Mouse (Mus musculus) spleen, postnatal 10 days (tissue): ENCODE measurements around the gene Pitpnm1.

Experiments used
- DNase-seq, 2 experiments: peaks; one replicate each; pipeline ENCODE4 v3.0.0; 2021 to 2022; ENCODE audit warnings: low spot score in 2 of 2

The Pitpnm1 gene

DNA sequence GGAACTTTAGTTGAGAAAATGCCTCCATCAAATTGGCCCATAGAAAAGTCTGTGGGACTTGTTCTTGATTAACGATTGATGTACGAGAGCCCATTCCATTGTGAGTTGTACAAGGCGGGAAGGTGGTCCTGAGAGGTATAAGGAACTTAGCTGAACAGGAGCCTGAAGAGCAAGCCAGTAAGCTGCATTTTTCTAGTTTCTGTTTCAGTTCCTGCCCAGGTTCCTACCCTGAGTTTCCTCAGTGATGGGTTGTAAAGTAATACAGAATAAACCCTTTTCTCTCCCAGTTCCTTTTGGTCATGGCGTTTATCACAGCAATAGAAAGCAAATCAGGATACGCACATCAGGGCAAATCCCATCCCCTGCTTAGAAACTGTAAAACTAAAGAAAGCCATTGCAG, 38.1 kb downstream of the Pitpnm1 start:
- DNase-seq: no peak

DNA sequence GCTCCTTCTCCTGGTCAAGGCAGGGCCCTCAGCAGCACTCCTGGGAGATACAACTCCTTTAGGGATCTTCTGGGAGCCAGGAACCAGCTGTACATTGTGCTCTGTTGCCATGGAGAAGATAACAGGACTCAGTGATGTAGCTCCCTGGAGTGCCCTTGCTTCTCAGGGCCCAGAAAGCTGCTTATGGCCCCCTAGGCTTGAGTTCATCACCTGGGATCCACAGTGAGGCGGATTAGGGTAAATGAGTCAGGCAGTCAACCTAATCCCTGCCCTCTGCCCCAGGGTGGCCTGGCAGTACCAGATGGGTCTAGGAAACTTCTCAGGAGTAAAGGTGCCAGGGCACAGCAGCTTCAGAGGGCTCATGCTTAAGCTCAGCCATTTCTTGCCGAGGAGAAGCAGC, 39.6 kb downstream of the Pitpnm1 start, which contains the start of gene Gpr152:
TSS of gene Gpr152 (plus strand) at position 342 of the 400 bp plus-strand sequence.
- DNase-seq: no peak

DNA sequence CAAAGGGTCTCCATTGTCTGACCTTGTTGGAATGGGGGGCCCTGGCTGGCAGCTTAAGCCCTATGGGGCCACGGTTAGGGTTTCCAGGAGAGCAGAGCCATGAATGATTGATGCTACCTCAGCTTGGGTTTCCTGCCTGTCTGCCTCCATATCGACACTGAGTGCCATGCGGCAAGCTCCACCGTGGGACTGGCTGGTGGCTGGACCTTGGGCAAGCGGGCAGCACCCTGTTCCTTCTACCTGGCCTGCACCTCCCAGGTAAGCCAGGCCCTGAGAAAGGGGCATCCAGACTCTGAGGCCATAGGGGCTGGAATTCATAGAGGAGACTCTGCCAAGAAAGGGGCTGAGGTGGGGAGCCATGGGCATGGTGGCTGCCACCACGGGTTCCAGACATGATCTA, 40.3 kb downstream of the Pitpnm1 start:
- no peak for DNase-seq

DNA sequence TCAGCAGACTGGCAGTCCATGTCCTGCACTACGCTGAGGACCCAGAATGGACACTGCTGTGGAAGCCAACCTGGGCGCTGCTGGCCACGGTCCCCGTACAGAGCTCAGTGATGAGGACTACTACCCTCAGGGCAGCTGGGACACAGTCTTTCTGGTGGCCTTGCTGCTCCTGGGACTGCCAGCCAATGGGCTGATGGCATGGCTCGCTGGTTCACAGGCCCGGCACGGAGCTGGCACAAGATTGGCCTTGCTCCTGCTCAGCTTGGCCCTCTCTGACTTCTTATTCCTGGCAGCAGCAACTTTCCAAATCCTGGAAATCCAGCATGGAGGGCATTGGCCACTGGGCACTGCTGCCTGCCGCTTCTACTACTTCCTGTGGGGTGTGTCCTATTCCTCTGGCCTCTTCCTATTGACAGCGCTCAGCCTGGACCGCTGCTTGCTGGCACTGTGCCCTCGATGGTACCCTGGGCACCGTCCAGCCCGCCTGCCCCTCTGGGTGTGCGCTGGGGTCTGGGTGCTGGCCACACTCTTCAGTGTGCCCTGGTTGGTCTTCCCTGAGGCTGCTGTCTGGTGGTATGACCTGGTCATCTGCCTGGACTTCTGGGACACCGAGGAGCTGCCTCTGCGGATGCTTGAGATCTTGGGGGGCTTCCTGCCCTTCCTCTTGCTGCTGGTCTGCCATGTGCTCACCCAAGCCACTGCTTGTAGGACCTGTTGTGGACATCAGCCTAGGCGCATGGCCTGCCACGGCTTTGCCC, 42.8 kb downstream of the Pitpnm1 start:
- DNase-seq: no peak

DNA sequence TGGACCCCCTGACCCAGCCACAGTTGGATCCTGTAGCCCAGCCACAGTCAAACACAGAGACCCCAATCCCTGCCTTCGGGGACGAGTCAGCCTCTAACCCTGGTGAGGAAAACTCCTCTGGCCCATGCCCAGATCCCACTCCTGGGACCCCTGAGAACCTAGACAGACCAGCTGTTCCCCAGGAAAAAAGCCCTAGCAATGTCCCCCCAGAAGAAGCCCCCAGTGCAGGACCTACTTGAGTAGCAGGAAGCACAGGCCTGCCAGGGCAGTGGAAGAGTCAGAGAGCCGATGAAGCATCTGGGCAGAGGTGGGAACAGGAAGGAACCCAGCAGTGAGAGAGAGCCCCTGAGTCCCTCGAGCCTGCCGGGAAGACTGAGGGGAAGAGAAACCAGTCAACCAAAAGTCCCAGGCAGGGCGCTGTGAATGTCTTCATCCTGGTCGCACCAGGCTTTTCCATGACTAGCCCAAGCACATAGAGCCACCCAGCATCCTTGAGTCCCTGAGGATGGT, 44.0 kb downstream of the Pitpnm1 start, which contains the start of gene Cabp4:
TSS of gene Cabp4 (minus strand) at position 275 of the 510 bp plus-strand sequence.
- DNase-seq: no peak

DNA sequence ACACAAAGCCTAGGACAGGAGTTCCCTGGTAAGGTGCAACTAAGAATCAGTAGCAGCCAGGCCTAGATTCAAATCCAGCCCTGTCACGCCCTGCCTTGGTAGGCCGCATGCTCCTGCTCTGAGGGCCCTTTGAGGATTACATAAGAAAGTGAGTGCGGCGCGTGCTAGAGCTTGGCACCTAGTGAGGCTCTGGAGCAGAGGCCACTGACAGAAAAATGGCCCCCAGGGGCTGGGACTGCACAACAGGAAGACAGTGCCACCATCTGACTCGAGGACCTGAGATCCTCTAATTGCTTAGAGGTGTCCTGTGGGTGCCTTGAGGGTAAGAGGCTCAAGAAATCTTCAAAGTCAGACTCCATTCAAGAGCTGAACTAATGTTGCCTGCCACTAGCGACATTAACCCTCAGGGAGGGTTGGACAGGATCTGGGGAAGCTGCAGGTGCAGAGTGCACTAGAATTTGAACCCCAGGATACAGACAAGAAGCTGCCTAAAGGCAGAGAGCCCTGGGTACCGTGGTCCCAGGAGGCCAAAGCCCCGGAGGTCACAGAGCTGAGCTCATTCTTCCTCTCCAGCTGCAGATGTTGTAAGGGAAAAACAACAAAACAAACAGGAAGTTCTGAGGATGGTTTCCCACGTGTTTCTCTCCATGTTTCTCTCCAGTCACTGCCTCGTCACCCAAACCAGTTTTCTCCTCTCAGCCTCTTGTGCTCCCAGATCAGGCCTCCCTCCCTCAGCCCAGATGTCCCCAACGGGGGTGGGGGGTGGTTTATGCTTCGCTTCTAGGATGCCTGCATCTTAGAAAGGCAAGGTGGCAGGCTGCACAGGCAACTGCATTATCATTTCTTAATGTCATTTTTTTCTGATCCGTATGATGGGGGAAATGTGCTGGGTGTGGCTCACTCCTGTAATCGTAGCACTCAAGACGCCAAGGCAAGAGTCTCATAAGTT, 45.0 kb downstream of the Pitpnm1 start:
- peak in 1 of 2 experiments; percentile 60 for DNase-seq

DNA sequence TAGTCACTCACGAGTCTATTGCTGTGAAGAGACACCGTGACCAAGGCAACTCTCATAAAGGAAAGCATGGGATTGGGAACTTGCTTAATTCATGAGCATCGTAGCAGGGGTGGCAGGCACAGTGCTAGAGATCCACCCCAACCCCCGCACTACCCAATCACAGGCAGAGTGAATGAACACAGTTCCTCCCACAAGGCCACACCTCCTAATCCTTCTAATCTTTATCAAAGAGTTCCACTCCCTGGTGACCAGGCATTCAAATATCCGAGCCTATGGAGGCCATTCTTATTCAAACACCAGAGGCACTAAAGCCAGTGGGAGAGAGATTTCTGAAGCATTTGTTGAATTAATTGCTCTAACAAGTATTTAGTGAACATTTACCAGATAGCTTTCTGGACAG, 46.1 kb downstream of the Pitpnm1 start:
- no peak for DNase-seq

DNA sequence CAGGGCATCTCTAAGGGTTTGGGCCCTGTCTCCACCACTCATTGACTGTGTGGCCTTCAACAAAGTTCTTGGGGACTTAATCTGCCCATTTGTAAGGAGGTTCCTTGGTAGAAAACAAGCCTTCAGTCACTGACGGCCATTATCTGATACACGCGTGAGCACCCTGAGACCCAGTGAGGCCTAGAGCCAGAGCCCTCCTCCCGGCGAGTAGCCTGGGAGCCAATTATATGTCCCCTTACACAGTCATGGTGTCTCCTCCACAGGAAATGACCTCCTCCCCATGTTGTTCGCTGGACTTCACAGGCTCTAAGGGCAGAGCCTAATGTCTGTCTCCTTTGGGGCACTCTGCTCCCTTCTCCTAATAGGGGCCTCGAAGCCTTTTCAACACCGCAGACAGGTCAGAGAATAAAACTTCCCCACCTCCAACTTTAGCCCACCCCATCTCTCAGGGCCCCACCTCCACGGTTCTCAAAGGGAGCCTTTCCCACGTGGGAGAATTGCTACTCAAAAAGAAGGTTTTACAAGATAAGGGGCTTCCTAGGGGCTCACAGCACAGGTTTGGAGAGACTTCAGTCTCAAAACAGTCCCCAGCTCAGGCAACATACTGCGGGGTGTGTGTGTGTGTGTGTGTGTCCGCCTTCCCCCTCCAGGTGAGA, 46.7 kb downstream of the Pitpnm1 start:
- no peak for DNase-seq

DNA sequence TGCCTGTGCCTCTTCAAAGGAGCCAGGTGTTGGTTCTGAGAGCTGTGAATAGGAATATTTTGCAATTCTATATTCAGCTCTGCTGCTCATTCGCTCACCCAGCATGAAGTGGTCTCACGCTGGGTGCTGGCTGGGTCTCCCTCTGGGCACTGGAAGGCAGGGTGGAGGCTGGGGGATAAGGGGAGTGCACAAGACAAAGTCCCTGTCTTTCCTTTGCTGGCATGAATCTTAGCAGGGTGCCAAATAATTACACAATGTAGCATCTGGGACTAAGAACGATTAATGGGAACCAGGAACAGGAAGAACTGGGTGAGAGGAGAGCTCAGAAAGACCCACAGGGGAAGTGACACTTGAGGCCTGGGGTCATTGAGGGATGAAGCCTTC, 47.2 kb downstream of the Pitpnm1 start:
- no peak for DNase-seq

DNA sequence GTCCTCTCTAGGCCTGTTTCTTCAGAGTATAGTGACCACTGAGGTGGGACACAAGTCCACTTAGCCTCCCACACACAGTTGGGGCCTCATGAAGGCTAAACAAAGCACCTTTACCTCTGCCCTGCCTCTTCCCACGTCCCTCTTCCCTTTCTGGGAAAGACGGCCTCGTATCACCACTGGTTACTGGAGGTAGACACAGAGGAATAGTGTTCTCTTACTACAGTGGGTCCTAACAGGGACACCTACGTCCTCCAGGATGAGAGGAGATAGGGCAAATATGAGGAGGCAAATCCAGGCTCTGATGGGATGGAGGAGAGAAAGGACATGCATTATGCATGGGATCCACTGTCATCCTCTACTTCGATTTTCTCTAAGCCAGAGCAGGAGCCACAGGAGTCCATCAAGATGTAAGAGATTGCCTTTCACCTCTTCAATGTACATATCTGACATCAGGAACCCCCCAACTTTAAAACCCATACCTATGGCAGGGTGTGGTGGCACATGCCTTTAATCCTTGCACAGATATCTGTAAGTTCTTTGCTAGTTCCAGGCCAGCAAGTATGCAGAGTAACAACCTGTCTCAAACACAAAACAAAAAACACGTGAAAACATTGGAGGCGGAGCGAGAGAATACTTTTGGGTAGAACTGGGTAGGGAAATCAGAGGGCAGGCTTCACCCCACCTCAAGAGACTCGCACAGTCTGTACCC, 48.1 kb downstream of the Pitpnm1 start:
- no peak for DNase-seq

DNA sequence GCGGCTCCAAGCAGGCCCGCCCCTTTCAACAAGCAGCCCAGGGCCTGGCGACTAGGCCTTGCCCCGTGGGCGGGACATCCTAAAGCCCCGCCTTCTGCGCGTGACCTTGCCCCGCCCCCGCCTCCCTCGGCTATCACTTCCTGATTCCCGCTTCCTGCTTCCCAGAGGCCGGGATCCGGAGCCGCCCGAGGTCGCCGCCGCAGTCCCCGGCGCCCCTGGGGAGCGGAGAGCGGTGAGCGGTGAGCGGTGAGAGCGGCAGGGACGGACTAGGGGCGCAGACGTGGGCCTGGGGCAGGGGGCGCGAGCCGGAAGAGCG, 48.7 kb downstream of the Pitpnm1 start, which contains the start of gene Coro1b:
TSS of gene Coro1b (plus strand) at position 129 of the 316 bp plus-strand sequence.
- peak; percentile 93 to 96 for DNase-seq

DNA sequence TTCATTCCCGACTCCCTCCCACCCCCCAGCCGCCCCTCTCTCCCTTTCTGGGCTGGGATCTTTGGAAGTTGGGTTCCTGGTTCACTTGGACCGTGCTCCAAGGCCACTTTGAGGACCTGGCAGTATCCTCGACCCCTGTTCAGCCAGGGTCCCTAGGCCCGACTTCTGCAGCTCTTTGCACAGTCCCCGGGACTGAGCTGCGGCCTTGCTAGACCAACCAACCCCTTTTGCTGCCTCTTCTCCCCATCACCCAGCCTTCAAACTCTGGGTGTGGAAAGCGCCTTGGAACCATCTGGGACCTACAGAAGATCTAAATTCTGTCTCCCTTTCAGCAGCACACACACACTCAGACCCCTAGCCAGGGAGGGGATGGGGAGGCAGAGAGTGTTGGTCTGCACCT, 49.0 kb downstream of the Pitpnm1 start:
- DNase-seq: peak in 1 of 2 experiments; percentile 35

DNA sequence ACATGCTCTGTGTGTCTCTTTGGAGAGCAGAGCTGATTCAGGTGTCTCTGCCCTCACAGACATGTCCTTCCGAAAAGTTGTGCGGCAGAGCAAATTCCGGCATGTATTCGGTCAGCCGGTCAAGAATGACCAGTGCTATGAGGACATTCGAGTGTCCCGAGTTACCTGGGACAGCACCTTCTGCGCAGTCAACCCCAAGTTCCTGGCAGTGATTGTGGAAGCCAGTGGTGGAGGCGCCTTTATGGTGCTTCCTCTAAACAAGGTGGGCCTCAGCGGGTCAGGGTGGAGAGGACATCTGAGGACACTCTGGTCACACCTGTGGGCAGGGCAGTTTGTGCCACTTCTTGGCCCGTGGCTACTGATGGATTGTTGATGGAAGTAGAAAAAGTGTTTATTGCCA, 49.5 kb downstream of the Pitpnm1 start:
- DNase-seq: no peak

DNA sequence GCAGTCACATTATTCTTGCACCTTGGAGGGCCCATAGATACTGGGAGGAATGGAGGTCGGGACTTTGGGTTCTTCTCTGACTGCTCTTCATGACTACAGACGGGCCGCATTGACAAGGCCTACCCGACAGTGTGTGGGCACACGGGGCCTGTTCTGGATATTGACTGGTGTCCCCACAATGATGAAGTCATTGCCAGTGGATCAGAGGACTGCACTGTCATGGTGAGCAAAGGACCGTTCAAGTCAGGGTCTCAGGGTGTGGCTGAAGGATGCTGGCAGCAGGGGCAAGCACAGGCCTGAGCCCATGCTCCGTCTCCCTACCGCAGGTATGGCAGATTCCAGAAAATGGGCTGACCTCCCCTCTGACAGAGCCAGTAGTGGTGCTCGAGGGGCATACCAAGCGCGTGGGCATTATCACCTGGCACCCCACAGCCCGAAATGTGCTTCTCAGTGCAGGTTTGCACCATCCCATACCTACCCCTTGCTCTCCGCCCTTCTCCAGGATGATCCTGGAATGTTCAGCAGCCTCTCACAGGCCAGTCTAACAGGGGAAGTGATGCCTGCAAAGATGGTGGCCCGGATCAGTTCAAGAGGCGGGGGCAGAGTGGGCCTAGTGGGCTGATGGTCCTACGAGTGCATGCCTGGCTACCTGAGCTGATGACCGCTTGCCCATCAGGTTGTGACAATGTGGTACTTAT, 50.1 kb downstream of the Pitpnm1 start:
- no peak for DNase-seq

DNA sequence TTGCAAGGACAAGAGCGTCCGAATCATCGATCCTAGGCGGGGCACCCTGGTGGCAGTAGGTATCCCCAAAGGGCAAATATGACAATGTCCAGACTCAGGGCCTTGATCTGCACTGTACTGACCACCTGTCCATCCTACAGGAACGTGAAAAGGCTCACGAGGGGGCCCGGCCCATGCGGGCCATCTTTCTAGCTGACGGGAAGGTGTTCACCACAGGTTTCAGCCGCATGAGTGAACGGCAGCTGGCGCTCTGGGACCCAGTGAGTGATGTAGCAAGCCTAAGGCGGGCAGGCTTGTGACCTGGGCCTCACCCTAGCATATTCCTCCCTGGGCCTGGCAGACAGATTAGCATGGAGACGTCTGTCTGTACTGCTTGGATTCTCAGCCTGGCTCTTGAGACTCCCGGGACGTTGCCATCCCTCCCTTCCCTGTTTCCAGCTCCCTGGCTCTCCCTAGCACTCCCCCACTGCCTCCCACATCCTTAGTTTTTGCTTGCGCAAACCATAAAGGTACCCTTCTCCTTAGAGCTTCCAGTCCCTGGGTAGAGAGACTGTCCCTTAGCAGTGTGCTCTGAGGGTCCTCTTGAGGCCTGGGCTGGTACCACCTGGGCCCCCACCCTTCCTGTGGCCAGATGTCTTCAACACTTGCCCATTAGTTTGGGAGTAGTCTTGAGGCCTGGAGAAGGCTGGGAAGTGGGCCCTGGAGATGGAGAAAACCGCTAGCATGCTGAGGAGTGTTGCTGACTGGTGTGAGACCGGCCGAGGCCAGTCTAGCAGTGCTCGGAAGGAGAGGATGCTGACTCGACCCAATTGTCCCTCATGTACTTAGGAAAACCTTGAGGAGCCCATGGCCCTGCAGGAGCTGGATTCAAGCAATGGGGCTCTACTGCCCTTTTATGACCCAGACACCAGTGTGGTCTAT, 51.0 kb downstream of the Pitpnm1 start:
- DNase-seq: no peak

DNA sequence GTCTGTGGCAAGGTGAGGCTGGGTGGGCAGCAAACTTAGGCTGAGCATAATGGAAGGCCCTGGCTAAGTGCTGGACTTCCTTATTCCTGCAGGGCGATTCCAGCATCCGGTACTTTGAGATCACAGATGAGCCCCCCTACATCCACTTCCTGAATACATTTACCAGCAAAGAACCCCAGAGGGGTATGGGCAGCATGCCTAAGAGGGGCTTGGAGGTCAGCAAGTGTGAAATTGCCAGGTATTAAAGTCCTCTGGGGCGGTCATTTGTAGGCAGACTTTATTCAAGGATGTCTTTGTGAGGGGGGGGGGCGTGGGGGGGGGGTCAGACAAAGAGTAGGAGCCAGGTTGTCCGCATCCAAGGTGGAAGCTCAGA, 51.7 kb downstream of the Pitpnm1 start:
- no peak for DNase-seq

DNA sequence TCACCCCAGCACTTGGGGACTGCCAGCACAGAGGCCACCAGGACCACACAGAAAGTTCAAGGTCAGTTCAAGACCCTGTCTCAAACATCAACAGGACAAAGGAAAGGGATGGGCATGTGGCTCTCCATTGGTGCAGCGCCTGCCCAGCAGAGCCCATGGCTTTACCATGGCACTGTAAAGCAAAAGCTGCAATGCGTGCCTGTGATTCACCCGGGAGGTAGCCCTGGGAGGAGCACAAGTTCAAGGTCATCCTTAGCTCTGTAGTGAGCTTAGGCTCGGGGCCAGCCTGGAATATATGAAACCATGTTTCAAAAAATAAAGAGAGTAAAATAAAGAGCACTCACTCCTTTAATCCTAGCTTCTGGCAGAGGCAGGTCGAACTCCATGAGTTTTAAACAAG, 52.1 kb downstream of the Pitpnm1 start:
- DNase-seq: no peak

DNA sequence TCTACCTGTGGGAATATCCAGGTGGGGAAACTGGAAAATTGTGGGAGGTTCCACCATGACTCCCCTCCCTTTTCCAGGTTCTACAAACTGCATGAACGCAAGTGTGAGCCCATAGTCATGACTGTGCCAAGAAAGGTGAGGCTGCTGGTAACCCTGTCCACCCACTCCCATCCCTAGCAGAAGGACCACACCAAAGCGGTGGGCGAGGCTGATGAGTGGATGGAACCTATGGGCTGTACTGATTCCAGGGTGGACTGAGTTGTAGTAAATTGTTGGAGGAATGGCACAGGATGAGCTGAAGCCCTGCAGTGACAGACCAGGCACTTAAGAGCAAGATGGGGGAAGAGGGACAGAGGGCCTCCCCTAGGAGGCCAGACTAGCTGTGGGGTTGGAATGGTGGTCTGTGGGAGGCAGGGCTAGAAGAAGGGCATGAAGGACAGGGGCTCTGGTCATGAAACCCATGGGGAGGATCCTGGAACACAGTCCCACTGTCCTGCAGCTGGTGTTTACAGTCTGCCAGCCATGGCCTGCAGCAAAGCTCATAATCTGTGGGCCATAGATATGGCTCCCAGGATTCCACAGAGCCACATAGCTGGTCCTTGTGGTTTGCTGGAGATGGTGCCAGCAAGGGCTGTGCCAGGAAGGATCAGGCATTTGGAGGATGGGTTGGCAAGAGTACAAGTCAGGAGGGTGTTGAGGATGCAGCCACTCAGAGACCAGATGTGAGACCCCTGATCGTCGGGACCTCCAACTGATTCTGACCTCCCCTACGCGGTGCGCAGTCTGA, 52.8 kb downstream of the Pitpnm1 start:
- no peak for DNase-seq

DNA sequence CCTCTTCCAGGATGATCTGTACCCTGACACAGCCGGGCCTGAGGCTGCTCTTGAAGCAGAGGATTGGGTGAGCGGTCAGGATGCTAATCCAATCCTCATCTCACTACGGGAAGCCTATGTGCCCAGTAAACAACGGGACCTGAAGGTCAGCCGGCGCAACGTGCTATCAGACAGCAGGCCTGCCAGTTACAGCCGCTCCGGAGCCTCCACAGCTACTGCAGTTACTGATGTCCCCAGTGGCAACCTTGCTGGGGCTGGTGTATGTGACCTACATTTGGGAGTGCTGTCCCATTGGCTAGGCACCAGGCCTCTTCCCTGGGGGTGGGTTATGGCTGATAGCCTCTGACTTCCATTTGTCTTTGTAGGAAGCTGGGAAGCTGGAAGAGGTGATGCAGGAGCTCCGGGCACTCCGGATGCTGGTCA, 53.4 kb downstream of the Pitpnm1 start, which contains the start of gene Ptprcap:
TSS of gene Ptprcap (plus strand) at position 373 of the 423 bp plus-strand sequence.
- DNase-seq: no peak
